Mouse (Mus musculus) v-Abl transformed pro-B cells (cell line): Measurements from ENCODE around the gene Add2.
"Not testable (repeated sequence)": the region's sequence is repeated elsewhere in the genome, so short reads cannot be mapped to it uniquely, and the experiment has no call there.

Experiments used
- in situ Hi-C, 2 experiments: fragments of 400-800 bp; cut with MboI; formaldehyde crosslinking; loops; one replicate each; pipeline ENCODE4 v1.15.1; 2025; ENCODE audit not compliant: unreplicated experiment in 2 of 2

Add2 gene

DNA sequence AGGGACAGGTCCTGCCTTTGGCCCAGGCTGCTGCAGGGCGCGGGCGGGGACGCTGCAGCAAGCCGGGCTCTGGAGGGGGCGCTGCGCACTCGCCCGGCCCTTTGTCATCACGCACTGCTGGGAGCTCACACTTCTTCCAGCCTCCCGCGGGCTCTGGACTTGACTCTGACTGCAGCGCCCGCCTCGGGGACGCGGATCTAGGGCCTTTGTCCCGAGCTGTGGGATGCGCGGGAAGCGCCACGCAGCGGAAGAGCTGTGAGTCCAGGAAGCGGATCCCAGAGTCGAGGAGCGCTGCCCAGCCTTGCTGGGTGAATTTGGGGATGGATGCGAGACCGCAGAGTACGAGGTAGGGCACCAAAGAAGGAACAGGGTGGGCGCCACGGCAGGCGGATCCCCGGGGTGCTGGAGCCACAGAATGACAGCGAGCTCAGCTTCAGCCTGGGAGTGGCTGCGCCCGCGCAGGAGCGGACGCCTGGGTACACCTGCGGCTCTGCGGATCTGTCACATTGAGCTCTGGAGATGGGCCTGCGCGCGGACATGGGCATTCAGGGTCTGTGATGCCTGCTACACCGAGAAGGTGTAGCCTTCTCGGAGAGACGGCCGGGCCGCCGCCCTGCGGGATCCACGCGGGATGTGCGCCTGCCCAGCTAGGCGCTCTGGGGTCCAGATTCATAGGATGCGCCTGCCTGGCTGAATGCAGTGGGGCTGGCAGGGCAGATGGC lies at the start of gene Add2:
TSS of gene Add2 (plus strand) at position 81 of the 722 bp plus-strand sequence.
- in situ Hi-C loops, result loop anchor here in 1 of 2 experiments (5.0 to 10.0 kb wide), 2 partner anchors 306 to 334 kb away; no protein-coding TSS in a partner anchor

DNA sequence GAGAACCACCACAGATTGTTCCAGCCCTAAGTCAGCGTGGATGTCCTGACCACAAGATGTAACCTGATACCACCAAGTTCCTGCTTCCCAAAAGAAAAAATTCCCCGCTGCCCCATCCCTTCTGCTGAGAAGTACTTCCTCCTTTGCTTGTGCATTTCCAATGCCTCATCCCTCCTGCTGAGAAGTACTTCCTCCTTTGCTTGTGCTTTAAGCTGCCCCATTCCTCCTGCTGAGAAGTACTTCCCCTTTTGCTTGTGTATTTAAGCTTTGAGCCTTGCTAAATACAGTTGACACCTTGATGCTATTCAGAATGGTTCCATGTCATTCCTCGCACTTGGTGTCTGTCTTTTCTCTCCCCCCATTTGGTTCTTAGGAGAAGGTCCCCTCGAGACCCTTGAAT lies 49.7 kb upstream of the Add2 start:
- in situ Hi-C loops, result not testable (repeated sequence)

DNA sequence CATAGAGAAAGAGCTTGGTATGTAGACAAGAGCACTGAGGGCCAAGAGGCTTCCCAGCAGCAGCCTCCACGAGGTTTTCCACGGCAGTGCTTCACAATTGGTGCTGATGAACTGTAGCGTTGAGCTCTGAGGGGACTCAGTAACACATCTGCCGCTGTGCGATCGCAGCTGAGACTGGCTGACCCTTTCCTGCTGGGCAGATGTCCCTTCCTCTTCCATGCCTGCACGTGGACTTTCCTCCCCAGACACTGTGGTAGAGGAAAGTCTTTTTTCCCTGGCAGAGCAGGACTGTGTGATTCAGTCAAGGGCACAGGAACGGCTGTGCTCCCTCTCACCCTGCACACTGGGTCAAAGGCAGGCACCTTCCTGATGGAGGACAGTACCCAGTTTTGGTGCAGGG lies 44.1 kb upstream of the Add2 start:
- in situ Hi-C loops, result no loop called here

DNA sequence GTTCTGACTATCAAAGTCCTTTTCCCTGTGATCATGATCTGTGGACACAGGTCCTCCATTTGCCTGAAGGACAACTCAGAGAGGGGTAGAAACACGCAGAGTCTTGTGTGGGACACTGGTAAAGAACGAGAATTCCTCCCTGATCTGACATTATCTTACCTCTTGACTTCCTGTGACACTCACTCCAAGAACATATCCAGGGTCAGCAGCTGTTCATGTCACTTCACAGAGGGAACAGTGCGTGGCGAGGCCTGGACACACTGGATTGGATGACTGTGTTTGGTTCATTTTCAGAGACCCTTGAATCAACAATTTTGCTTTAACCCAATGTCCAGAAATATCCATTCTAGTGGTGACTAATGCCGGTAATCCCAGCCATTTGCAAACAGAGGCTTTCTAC lies 38.9 kb upstream of the Add2 start:
- in situ Hi-C loops, result not testable (repeated sequence)

DNA sequence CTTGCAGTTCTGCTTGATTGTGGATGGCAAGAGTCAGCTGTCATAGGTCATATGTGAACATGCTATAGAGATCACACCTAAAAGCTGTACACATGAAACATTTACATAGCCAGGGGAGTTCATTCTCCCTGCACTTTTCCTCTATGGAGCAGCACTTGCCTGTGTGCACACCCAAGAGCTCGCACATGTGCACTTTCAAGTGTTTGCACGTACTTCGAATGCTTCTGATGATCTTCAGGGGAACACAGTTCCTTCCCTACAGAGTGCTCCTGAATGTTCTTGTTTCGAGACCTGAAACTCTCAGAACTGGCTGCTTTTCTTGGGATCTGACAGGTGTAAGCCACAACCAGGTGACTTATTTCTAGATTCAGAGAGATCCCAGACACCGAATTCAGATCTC lies 37.7 kb upstream of the Add2 start:
- in situ Hi-C loops, result not testable (repeated sequence)

DNA sequence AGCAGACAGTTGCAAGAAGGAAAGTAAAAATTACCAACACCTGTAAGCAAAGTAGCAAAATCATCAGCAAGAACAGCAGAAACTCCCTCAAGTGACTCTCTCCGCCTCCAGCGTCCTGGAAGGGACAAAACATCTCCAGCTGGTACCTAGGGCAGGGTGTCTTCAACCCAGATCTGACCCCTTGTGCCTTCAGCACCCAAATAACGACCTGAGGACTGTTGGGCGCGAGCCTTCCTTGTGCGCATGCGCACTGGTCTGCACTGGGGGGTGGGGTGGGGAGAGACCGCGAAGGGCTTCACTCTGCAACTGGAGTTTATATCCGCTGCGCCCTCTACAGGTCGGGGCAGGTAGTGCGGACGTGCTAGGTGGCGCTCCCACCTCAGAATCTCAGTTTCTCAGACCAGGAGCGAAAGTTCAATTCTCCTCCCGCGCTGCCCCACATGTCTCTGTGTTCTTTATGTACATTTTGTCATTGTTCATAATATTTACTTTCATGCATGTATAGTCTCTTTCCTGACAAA lies 25.0 kb upstream of the Add2 start:
- in situ Hi-C loops, result loop anchor here (10.0 to 25.0 kb wide), 6 partner anchors 179 to 866 kb away; partner anchors contain the start of genes Alms1 (in 1 of the 2), Nat8f5 (in 1 of the 2), Nat8f6 (in 1 of the 2) and Spr (in 1 of the 2)

DNA sequence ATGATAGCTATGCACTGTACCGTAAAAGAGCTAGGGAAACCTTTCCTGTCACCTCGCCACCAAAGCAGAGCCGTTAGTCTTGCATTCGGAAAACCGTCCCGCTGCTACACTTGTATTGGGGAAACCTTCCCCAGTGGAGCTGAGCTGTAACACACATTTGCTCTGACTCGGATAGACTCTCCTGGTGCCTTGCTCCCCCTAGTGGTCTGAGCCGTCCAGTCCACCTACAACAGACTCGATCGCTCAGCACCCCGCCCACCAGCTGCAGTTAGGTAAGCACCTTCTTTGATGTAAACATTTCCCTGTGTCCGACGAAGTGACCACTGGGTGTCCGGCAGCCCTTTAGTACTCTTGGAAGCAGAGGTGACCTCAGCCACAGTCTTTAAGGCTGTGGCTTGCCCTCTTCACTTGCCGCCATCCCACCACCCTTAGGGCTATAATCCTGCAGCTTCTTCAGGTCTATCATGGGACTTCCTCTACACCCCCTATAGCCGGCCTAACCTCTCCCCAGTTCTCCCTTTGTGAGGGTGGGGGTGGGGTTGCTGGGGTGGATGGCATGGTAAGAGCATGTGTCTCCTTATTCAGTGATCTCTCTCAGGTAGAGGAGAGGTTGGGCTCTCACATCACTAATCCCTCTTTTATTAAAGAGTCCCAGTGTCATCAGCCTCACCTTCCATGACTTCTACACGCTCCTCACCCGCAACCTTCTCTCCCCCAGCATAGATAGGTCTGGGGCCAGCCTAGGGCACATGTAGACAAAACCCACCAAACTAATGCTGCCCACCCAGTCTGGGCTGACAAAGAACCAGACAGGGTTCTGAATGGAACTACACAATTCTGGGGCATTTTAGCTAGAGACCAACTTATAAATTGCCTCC lies 24.0 kb upstream of the Add2 start:
- in situ Hi-C loops, result loop anchor here (5.0 to 25.0 kb wide), 10 partner anchors 67 to 867 kb away; partner anchors contain the start of genes Alms1 (in 2 of the 2), Nat8f5 (in 1 of the 2), Nat8f6 (in 1 of the 2) and Spr (in 1 of the 2)

DNA sequence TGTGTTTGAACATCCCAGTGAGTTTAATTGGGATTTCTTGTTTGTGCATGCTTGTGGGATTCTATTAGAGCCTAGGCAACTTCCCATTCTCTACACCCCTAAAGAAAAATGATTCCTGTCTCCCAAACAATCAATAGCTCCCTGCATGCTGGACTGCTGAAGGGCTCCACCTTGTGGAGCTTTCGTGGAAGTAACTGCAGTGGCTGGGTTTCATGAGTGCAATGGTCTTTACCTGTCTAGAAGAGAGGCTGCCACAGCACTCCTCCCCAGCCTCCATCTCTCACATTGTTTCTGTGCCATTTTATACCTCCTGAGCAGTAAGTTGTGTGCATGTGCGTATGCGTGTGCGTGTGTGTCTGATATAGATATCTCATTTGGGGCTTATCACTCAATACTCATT lies 18.5 kb upstream of the Add2 start:
- in situ Hi-C loops, result loop anchor here (5.0 to 25.0 kb wide), 10 partner anchors 73 to 873 kb away; partner anchors contain the start of genes Alms1 (in 2 of the 2), Nat8f5 (in 1 of the 2), Nat8f6 (in 1 of the 2) and Spr (in 1 of the 2)

DNA sequence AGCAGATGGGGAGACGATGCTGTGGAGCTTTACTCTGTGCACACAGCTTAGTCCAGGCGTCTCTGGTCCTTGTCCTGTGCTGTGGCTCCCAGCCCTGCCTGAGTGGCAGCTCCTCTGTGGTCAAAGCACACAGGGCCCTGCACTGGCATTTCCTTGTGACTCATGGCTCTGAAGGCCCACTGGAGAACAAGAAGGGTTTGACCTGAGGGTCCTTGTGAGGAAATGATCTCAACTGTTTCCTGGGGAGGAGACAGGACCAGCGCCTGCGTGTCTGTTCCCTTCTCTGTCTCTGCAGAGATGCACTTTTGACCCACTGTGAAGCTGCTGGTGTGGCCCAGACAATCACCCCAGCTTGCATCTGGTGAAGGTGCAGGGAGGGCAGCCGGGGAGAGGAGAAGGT lies 13.7 kb upstream of the Add2 start:
- in situ Hi-C loops, result loop anchor here (25.0 kb wide), 2 partner anchors 853 to 878 kb away; partner anchors contain the start of gene Spr (in 1 of the 2)

DNA sequence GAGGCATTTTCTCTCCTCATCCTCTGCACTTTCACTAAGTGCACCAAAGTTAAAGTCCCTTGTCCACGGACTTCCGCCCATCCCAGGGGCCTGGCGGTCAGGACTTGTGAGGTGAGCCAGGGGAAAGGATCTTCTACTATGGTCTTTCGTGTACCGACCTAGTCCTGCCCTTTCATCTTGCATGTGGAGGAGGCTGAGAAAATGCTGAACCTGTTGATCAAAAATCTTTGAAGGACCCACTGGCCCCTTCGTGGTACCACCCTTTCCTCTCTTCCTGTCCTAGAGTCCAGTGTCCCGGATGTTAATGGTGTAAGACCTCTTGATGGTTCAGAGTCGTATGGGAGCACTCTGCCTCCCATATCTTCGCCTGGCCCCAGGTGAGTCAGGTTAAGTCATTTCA lies 12.6 kb upstream of the Add2 start, which contains the start of gene Figla:
TSS of gene Figla (plus strand) at position 301 of the 400 bp plus-strand sequence.
- in situ Hi-C loops, result loop anchor here (25.0 kb wide), 2 partner anchors 854 to 879 kb away; partner anchors contain the start of gene Spr (in 1 of the 2)

DNA sequence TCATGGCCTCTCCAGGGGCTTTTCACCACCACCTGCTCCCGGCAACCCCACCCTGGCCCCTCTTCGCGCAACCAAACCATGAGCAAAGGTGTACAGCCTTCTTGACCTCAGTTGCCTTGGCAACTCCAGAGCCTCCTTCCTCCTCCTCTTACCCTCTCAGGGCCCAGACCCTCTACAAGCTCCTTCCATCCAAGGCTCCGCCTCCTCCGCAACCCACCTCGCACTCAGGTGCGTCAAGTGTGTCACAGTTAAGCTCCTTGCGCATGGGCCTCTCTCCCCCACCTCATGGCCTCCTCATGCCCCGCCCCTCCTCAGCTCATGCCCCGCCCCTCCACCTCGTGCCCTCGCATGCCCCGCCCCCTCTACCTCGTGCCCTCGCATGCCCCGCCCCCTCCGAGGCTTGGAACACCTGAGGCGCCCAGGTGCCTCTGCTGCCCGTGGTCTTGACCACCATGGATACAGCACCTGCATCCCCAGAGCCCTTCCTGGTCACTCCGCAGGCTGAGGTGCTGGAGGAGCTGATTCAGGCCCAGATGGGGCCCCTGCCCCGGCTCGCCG lies 11.6 kb upstream of the Add2 start:
- in situ Hi-C loops, result loop anchor here (25.0 kb wide), 2 partner anchors 855 to 880 kb away; partner anchors contain the start of gene Spr (in 1 of the 2)

DNA sequence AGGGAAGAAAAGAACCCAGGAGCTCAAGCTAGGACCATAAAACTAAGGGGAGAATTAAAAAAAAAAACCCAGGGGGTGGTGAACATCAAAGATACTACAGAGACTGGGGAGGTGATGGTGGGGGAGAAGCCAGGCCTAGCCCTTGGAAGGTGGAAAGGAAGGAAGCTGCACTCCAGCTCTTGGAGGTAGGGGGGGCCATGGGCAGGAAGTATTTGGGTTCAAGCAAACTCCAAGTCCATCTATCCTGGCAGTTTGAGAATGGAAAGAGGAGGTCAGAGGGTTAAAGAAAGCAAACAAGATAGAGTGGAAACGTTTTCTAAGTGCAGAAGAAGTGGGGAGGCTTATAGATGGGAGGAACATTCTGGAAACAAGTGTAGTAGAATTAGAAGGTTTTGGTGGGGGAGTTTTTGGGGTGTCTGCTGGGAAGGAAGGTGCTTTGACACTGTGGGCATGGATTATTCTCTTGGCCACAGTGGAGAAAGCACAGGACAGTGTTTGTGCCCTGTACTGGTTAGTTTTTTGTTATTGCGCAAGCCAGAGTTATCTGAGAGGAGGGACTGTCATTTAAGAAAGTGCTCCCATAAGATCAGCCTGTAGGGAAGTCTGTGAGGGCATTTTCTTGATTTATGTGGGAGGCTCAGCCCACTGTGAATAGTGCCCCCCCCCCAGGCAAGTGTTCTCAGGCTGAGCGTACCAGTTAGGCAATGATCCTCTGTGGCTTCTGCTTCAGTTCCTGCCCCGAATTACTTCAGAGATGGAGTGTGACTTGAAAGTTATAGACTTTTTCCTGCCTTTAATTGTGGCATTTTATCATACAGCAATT lies 8.9 kb upstream of the Add2 start:
- in situ Hi-C loops, result loop anchor here (5.0 to 25.0 kb wide), 4 partner anchors 315 to 882 kb away; partner anchors contain the start of gene Spr (in 1 of the 2)

DNA sequence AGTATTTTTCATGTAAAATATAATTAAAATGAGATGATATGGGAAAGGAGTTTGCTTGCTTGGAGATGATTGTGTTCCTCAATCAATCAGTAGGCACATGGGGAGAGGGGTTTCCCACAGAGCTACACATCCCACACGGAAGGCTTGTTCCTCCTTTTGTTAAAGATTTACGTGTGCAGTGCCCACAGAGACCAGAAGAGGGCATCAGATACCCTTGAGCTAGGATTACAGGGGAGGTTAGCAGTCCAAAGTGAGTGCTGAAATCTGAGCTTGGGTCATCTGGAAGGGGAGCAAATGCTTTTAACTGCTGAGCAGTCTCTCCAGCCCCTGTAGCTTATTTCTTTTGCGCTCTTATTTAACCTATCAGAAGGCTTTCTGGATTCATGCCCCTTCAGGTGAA lies 7.5 kb upstream of the Add2 start:
- in situ Hi-C loops, result loop anchor here (5.0 to 25.0 kb wide), 4 partner anchors 314 to 884 kb away; partner anchors contain the start of gene Spr (in 1 of the 2)

DNA sequence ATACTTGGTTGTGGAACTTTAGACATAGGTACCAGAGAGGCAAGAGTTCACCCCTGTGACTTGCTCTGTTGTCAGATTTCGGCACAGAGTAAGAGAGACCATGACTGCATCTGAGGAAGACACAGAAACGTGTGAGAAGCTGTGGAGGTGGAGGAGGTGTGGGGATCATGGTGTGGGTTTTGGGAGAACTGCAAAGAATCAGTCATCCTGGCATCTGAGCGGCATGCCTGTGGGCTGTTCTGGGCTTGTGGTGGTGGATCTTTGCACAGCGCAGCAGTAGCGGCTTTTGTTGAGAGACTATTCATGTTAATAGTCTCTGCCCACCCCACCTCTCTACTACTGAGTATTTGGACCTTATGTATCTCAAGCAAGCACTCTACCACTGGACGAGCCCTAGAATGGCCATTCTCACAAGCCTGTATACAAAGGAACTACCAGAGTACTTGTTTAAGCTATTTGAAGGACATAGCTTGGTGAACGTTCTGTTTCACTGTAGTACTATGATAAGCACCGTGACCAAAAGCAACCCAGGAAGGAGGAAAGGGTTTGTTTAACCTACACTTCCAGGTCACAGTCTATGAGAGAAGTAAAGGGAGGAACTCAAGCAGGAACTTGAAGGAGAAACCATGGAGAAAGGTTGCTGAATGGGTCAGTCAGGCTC lies 1.7 kb upstream of the Add2 start:
- in situ Hi-C loops, result loop anchor here in 1 of 2 experiments (5.0 to 10.0 kb wide), 2 partner anchors 308 to 336 kb away; no protein-coding TSS in a partner anchor

DNA sequence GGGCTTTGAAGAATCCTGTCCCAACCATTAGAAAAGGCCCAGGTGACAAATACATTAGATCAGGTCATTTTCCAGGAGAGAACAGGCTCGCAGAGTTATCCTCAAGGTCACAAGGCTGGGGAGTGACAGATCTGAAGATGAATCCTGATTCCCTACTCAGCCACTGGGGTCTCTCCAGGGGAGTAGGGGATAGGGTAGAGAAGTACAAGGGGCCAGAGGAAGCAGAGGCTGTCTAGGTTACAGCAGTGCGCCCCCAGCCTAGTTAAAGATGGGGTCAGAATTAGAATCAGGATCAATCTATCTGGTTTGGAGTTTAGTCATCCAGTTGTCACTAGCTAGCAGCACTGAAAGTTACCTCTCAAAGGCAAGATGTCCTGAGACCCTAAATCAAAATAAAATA lies 331 bp upstream of the Add2 start:
- in situ Hi-C loops, result loop anchor here in 1 of 2 experiments (5.0 to 10.0 kb wide), 2 partner anchors 307 to 334 kb away; no protein-coding TSS in a partner anchor

DNA sequence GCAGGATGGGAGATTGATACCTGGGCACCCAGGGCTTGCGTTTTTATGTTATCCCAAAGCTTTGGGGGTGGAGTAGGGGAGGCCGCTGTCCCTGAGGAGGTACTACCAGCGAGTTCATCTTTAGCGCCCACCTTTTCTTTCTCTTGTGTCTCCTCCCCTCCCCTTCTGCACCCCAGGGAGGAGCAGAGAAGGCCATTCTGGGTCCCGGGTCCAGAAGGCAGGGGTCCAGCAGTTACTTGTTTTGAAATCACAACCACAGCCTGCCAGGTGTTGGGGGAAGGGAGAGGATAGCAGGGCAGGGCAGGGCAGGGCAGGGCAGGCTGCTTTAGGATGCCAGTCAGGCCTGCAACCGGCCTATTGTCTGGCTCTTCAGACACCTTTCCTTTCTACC lies 837 bp downstream of the Add2 start:
- in situ Hi-C loops, result loop anchor here in 1 of 2 experiments (5.0 to 10.0 kb wide), 2 partner anchors 305 to 333 kb away; no protein-coding TSS in a partner anchor

DNA sequence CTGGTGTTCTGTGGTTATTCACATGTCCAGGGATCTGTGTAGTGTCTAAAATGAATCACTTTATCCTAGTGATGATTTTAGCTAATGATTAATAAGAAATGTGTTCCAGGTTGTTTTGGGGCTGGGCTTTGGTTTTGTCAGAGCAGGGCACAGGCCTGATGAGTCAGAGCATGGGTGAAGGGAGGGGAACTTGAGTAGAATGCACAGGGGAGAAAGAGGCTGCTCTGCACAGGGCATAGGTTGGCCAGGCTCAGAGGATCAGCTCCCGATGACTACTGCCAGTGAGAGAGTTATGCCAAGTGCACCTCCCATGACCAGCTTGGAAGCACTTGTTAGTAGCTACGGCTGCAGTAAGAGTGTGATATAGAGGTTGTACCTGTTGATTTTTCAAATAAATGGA lies 3.0 kb downstream of the Add2 start:
- in situ Hi-C loops, result no loop called here

DNA sequence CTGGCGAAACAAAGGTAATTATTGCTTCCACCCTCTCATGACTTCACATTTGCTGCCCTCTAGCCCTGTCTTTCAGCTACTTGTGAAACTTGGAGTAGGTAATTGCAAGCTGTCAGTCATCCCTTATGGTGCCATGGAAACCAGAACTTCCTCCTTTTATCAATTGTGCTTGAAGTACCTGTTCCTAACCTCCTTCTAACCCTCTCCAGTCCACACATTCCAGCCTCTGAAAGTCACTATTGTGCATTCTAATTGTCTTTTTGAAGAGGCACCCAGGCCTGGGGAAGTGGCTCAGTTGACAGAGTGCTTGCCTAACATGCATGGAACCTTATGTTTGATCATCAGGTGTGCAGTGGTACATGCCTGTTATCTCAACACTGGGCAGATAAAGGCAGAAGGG lies 5.2 kb downstream of the Add2 start:
- in situ Hi-C loops, result no loop called here
